Mouse (Mus musculus) urinary bladder, adult 18-20 months (tissue): Measurements from ENCODE around the gene Slc37a1.
A peak's percentile ranks its signal among the peaks of the same experiment; 100 is the strongest.

Experiments used
- DNase-seq, 2 experiments: peaks; one replicate each; pipeline ENCODE4 v3.0.0; 2022; ENCODE audit warnings: low spot score in 2 of 2, mixed read lengths in 2 of 2

Gene Slc37a1

GRCm38 (mm10) chr17:31317521-31318272, 31.1 kb downstream of the Slc37a1 start:
- DNase-seq = no peak

- no peak for DNase-seq
Observed at GRCm38 (mm10) chr17:31318906-31319767, 32.5 kb downstream of the Slc37a1 start.

- DNase-seq = no peak
Observed at GRCm38 (mm10) chr17:31321425-31321824, 34.8 kb downstream of the Slc37a1 start.

GRCm38 (mm10) chr17:31322446-31322845, 35.9 kb downstream of the Slc37a1 start:
- no peak for DNase-seq

GRCm38 (mm10) chr17:31323379-31323778, 36.8 kb downstream of the Slc37a1 start:
- no peak for DNase-seq

- DNase-seq = no peak
Observed at GRCm38 (mm10) chr17:31324227-31324626, 37.6 kb downstream of the Slc37a1 start.

- no peak for DNase-seq
Observed at GRCm38 (mm10) chr17:31325451-31326219, 39.0 kb downstream of the Slc37a1 start.

GRCm38 (mm10) chr17:31326220-31326852, 39.7 kb downstream of the Slc37a1 start:
- no peak for DNase-seq

- no peak for DNase-seq
Observed at GRCm38 (mm10) chr17:31328466-31328865, 41.9 kb downstream of the Slc37a1 start.

GRCm38 (mm10) chr17:31330622-31331021, 44.0 kb downstream of the Slc37a1 start:
- DNase-seq = no peak

- DNase-seq = no peak
Observed at GRCm38 (mm10) chr17:31331273-31331672, 44.7 kb downstream of the Slc37a1 start.

- DNase-seq = no peak
Observed at GRCm38 (mm10) chr17:31331920-31332319, 45.3 kb downstream of the Slc37a1 start.

- no peak for DNase-seq
Observed at GRCm38 (mm10) chr17:31332333-31332732, 45.7 kb downstream of the Slc37a1 start.

- no peak for DNase-seq
Observed at GRCm38 (mm10) chr17:31334509-31335260, 48.1 kb downstream of the Slc37a1 start.

- no peak for DNase-seq
Observed at GRCm38 (mm10) chr17:31335344-31336080, 48.9 kb downstream of the Slc37a1 start.

GRCm38 (mm10) chr17:31339769-31340168, 53.2 kb downstream of the Slc37a1 start:
- DNase-seq = no peak

GRCm38 (mm10) chr17:31342191-31342590, 55.6 kb downstream of the Slc37a1 start:
- no peak for DNase-seq

- peak; percentile 23 to 59 for DNase-seq
Observed at GRCm38 (mm10) chr17:31344172-31344801, 57.7 kb downstream of the Slc37a1 start.

GRCm38 (mm10) chr17:31344816-31345215, 58.2 kb downstream of the Slc37a1 start:
- DNase-seq = no peak

GRCm38 (mm10) chr17:31348129-31348528, 61.5 kb downstream of the Slc37a1 start:
- no peak for DNase-seq
